Mouse (Mus musculus): ENCODE results near the gene Pnkd. TPM values are rescaled to one million over a fixed set of nuclear protein-coding genes. Genes with fewer than 3 reads are reported as not detected.

Pnkd gene
- polyA plus RNA-seq, 1 experiment = 165 TPM

GRCm38 (mm10) chr1:74386363-74386713 lies 101.6 kb downstream of the Pnkd start:
- Histone ChIP-seq H3K36me3 (ENCODE audit: control insufficient read depth, insufficient read depth, low read length) (no peaks in the 10 kb centered on the region), H3K27me3 (replicated peaks; ENCODE audit: control insufficient read depth, insufficient read depth, low read length) (no peaks in the 10 kb centered on the region), H3K4me3 (ENCODE audit: insufficient read depth, low read depth, low read length) (peak overlapping the region; percentile 46), H3K4me1 (ENCODE audit: control insufficient read depth, insufficient read depth, low read length) (peaks cover 4% of the 10 kb centered on the region; the same call in 1 of the 2 replicates), H3K27ac (ENCODE audit: insufficient read depth, low read depth, low read length) (peak overlapping the region; percentile 99)
- DNase-seq = no peak
- 32% methylated on average over 7 of the region's 10 CpGs for WGBS
- TF ChIP-seq CTCF (conservative IDR thresholded peaks at IDR 0.05; ENCODE audit: insufficient read depth, insufficient read length, low read depth, low read length) (no peak), POLR2A (IDR thresholded peaks at IDR 0.05; ENCODE audit: low read depth, low read length) (no peak)

- DNase-seq = peak; percentile 98
- under 1% methylated on average over 26 of the region's 26 CpGs for WGBS
These were observed 102.1 kb downstream of the Pnkd start for GRCm38 (mm10) chr1:74386714-74387385.

GRCm38 (mm10) chr1:74387386-74387988 lies 102.8 kb downstream of the Pnkd start:
- Histone ChIP-seq H3K36me3 (ENCODE audit: control insufficient read depth, insufficient read depth, low read length) (no peaks in the 10 kb centered on the region), H3K27me3 (replicated peaks; ENCODE audit: control insufficient read depth, insufficient read depth, low read length) (no peaks in the 10 kb centered on the region), H3K4me3 (ENCODE audit: insufficient read depth, low read depth, low read length) (peak overlapping the region; percentile 46), H3K4me1 (ENCODE audit: control insufficient read depth, insufficient read depth, low read length) (peaks cover 4% of the 10 kb centered on the region; the same call in 1 of the 2 replicates), H3K27ac (ENCODE audit: insufficient read depth, low read depth, low read length) (peak overlapping the region; percentile 99)
- TF ChIP-seq POLR2A (IDR thresholded peaks at IDR 0.05; ENCODE audit: low read depth, low read length) = no peak
- TF ChIP-seq CTCF (conservative IDR thresholded peaks at IDR 0.05; ENCODE audit: insufficient read depth, insufficient read length, low read depth, low read length) = no peak
- WGBS = 51% methylated on average over 15 of the region's 15 CpGs
- DNase-seq = no peak

More at GRCm38 (mm10) chr1:74386714-74387385, 102.1 kb downstream of the Pnkd start:
- peak; percentile 59 for TF ChIP-seq CTCF (conservative IDR thresholded peaks at IDR 0.05; ENCODE audit: insufficient read depth, insufficient read length, low read depth, low read length)
- peak; percentile 37 for TF ChIP-seq POLR2A (IDR thresholded peaks at IDR 0.05; ENCODE audit: low read depth, low read length)
- Histone ChIP-seq H3K27me3 (replicated peaks; ENCODE audit: control insufficient read depth, insufficient read depth, low read length) (no peaks in the 10 kb centered on the region), H3K4me1 (ENCODE audit: control insufficient read depth, insufficient read depth, low read length) (peaks cover 4% of the 10 kb centered on the region; the same call in 1 of the 2 replicates), H3K36me3 (ENCODE audit: control insufficient read depth, insufficient read depth, low read length) (no peaks in the 10 kb centered on the region), H3K4me3 (ENCODE audit: insufficient read depth, low read depth, low read length) (peak overlapping the region; percentile 46), H3K27ac (ENCODE audit: insufficient read depth, low read depth, low read length) (peak overlapping the region; percentile 99)

GRCm38 (mm10) chr1:74388398-74388920 lies 103.7 kb downstream of the Pnkd start:
- H3K27ac ChIP-seq (ENCODE audit: insufficient read depth, low read depth, low read length) = no peak overlapping the region
- peak; percentile 18 for DNase-seq

GRCm38 (mm10) chr1:74389831-74390286 lies 105.1 kb downstream of the Pnkd start:
- WGBS = 29% methylated on average over 29 of the region's 29 CpGs
- Histone ChIP-seq H3K36me3 (ENCODE audit: control insufficient read depth, insufficient read depth, low read length) (peaks cover 1% of the 10 kb centered on the region; the same call in 1 of the 2 replicates), H3K4me3 (ENCODE audit: insufficient read depth, low read depth, low read length) (no peak overlapping the region; the same call in 1 of the 2 replicates), H3K27me3 (replicated peaks; ENCODE audit: control insufficient read depth, insufficient read depth, low read length) (no peaks in the 10 kb centered on the region), H3K4me1 (ENCODE audit: control insufficient read depth, insufficient read depth, low read length) (peaks cover 9% of the 10 kb centered on the region; the same call in 1 of the 2 replicates), H3K27ac (ENCODE audit: insufficient read depth, low read depth, low read length) (peak overlapping the region; percentile 36)
- TF ChIP-seq CTCF (conservative IDR thresholded peaks at IDR 0.05; ENCODE audit: insufficient read depth, insufficient read length, low read depth, low read length) (no peak), POLR2A (IDR thresholded peaks at IDR 0.05; ENCODE audit: low read depth, low read length) (no peak)
- DNase-seq = peak; percentile 41

More at GRCm38 (mm10) chr1:74388398-74388920, 103.7 kb downstream of the Pnkd start:
- Histone ChIP-seq H3K4me1 (ENCODE audit: control insufficient read depth, insufficient read depth, low read length) (peaks cover 9% of the 10 kb centered on the region; the same call in 1 of the 2 replicates), H3K27me3 (replicated peaks; ENCODE audit: control insufficient read depth, insufficient read depth, low read length) (no peaks in the 10 kb centered on the region), H3K4me3 (ENCODE audit: insufficient read depth, low read depth, low read length) (no peak overlapping the region), H3K36me3 (ENCODE audit: control insufficient read depth, insufficient read depth, low read length) (no peaks in the 10 kb centered on the region)
- TF ChIP-seq POLR2A (IDR thresholded peaks at IDR 0.05; ENCODE audit: low read depth, low read length) = no peak
- no peak for TF ChIP-seq CTCF (conservative IDR thresholded peaks at IDR 0.05; ENCODE audit: insufficient read depth, insufficient read length, low read depth, low read length)
- 84% methylated on average over 7 of the region's 7 CpGs for WGBS

- Histone ChIP-seq H3K27me3 (replicated peaks; ENCODE audit: control insufficient read depth, insufficient read depth, low read length) (no peaks in the 10 kb centered on the region), H3K4me1 (ENCODE audit: control insufficient read depth, insufficient read depth, low read length) (peaks cover 9% of the 10 kb centered on the region; the same call in 1 of the 2 replicates), H3K4me3 (ENCODE audit: insufficient read depth, low read depth, low read length) (peak overlapping the region; percentile 9; the same call in 1 of the 2 replicates), H3K27ac (ENCODE audit: insufficient read depth, low read depth, low read length) (peak overlapping the region; percentile 22), H3K36me3 (ENCODE audit: control insufficient read depth, insufficient read depth, low read length) (peaks cover 2% of the 10 kb centered on the region; the same call in 1 of the 2 replicates)
- peak; percentile 76 for TF ChIP-seq CTCF (conservative IDR thresholded peaks at IDR 0.05; ENCODE audit: insufficient read depth, insufficient read length, low read depth, low read length)
- TF ChIP-seq POLR2A (IDR thresholded peaks at IDR 0.05; ENCODE audit: low read depth, low read length) = no peak
- WGBS = 10% methylated on average over 21 of the region's 21 CpGs
- peak; percentile 75 for DNase-seq
These were observed 105.7 kb downstream of the Pnkd start for GRCm38 (mm10) chr1:74390287-74390906.
